Mouse (Mus musculus): ENCODE data around the gene Adck2. TPM values are rescaled to one million over a fixed set of nuclear protein-coding genes. Genes with fewer than 3 reads are reported as not detected.

Gene Adck2
- polyA plus RNA-seq, 1 experiment from 2014 or later = 14.9 TPM

DNA sequence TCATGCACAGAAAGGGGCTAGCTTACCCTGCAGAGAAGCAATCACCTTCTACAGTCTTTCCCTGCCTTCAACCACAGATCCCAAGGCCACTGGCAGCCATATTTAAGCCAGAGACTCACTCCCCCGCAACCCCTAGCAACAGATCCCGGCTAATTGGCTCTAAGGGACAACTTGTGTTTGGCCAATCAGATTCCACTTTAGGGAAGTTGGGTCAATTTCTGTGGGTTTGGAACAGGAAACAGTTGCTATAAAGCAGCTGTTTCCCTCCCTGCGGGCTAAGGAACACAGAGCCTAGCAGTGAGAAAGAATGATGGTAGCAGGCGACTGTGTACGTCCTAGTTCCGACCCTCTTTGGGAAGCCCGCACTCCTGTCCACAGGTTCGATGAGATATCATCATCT, 35.4 kb upstream of the Adck2 start:
- Histone ChIP-seq H3K4me2 (no peak overlapping the region), H3K27me3 (ENCODE audit: control insufficient read depth, insufficient read depth, low read length) (no peaks in the 10 kb centered on the region), H3K9ac (ENCODE audit: low read depth, low read length) (no peak overlapping the region), H3K9me3 (replicated peaks; ENCODE audit: control insufficient read depth, low read length) (no peaks in the 10 kb centered on the region), H3K4me1 (ENCODE audit: control insufficient read depth, insufficient read depth, low read length) (peaks cover 30% of the 10 kb centered on the region), H3K36me3 (ENCODE audit: control insufficient read depth, insufficient read depth, low read length) (no peaks in the 10 kb centered on the region), H3K4me3 (ENCODE audit: low read depth, low read length) (no peak overlapping the region), H3K27ac (ENCODE audit: low read depth, low read length) (peak overlapping the region; percentile 76)
- 64% methylated on average over 8 of the region's 8 CpGs for WGBS (ENCODE audit: insufficient replicate concordance)
- no peak for ATAC-seq (replicated peaks; ENCODE audit: insufficient number of reproducible peaks, low FRiP score, low TSS enrichment)

- 5% methylated on average over 7 of the region's 7 CpGs for WGBS (ENCODE audit: insufficient replicate concordance)
- Histone ChIP-seq H3K27ac (ENCODE audit: low read depth, low read length) (peak overlapping the region; percentile 76), H3K9me3 (replicated peaks; ENCODE audit: control insufficient read depth, low read length) (no peaks in the 10 kb centered on the region), H3K4me3 (ENCODE audit: low read depth, low read length) (0 out of 2 replicates have a peak overlapping the region, but pooled peaks have one; percentile 10), H3K4me1 (ENCODE audit: control insufficient read depth, insufficient read depth, low read length) (peaks cover 40% of the 10 kb centered on the region), H3K27me3 (ENCODE audit: control insufficient read depth, insufficient read depth, low read length) (no peaks in the 10 kb centered on the region), H3K36me3 (ENCODE audit: control insufficient read depth, insufficient read depth, low read length) (no peaks in the 10 kb centered on the region), H3K4me2 (peak overlapping the region; percentile 52), H3K9ac (ENCODE audit: low read depth, low read length) (peak overlapping the region; percentile 56)
- peak; percentile 64; the same call in 1 of the 2 replicates for ATAC-seq (replicated peaks; ENCODE audit: insufficient number of reproducible peaks, low FRiP score, low TSS enrichment)
Observed at GRCm38 (mm10) chr6:39539679-39540155, 34.0 kb upstream of the Adck2 start.

DNA sequence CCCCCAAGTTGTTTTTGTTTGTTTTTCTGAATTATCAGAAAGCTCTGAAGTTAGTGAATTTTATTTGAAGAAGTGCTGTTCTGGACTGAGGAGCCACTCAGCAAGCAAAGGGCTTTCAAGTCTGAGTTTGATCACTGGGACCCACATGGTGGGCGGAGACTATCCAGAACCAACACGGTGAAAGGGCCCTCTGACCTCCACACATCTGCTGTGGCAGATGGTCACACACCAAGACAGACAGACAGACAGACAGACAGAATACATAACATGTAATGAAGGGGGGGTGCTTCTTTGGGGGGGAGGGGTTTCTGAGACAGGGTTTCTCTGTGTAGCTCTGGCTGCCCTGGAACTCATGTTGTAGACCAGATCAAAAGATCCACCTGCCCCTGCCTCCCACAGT, 33.1 kb upstream of the Adck2 start:
- ATAC-seq (replicated peaks; ENCODE audit: insufficient number of reproducible peaks, low FRiP score, low TSS enrichment) = no peak
- Histone ChIP-seq H3K27ac (ENCODE audit: low read depth, low read length) (peak overlapping the region; percentile 76), H3K36me3 (ENCODE audit: control insufficient read depth, insufficient read depth, low read length) (no peaks in the 10 kb centered on the region), H3K9ac (ENCODE audit: low read depth, low read length) (no peak overlapping the region), H3K4me3 (ENCODE audit: low read depth, low read length) (no peak overlapping the region), H3K9me3 (replicated peaks; ENCODE audit: control insufficient read depth, low read length) (no peaks in the 10 kb centered on the region), H3K4me2 (0 out of 2 replicates have a peak overlapping the region, but pooled peaks have one; percentile 0), H3K27me3 (ENCODE audit: control insufficient read depth, insufficient read depth, low read length) (no peaks in the 10 kb centered on the region), H3K4me1 (ENCODE audit: control insufficient read depth, insufficient read depth, low read length) (peaks cover 42% of the 10 kb centered on the region)
- 51% methylated on average over 2 of the region's 2 CpGs for WGBS (ENCODE audit: insufficient replicate concordance)

- Histone ChIP-seq H3K4me3 (ENCODE audit: low read depth, low read length) (no peak overlapping the region), H3K9me3 (replicated peaks; ENCODE audit: control insufficient read depth, low read length) (no peaks in the 10 kb centered on the region), H3K27ac (ENCODE audit: low read depth, low read length) (peak overlapping the region; percentile 88), H3K9ac (ENCODE audit: low read depth, low read length) (peak overlapping the region; percentile 58), H3K4me1 (ENCODE audit: control insufficient read depth, insufficient read depth, low read length) (peaks cover 43% of the 10 kb centered on the region), H3K27me3 (ENCODE audit: control insufficient read depth, insufficient read depth, low read length) (no peaks in the 10 kb centered on the region), H3K36me3 (ENCODE audit: control insufficient read depth, insufficient read depth, low read length) (no peaks in the 10 kb centered on the region), H3K4me2 (peak overlapping the region; percentile 3)
- 25% methylated on average over 15 of the region's 15 CpGs for WGBS (ENCODE audit: insufficient replicate concordance)
- peak; percentile 88 for ATAC-seq (replicated peaks; ENCODE audit: insufficient number of reproducible peaks, low FRiP score, low TSS enrichment)
Observed at GRCm38 (mm10) chr6:39542631-39543597, 30.8 kb upstream of the Adck2 start.

GRCm38 (mm10) chr6:39543769-39544420, 29.8 kb upstream of the Adck2 start:
- Histone ChIP-seq H3K4me2 (peak overlapping the region; percentile 3; the same call in 1 of the 2 replicates), H3K36me3 (ENCODE audit: control insufficient read depth, insufficient read depth, low read length) (no peaks in the 10 kb centered on the region), H3K4me1 (ENCODE audit: control insufficient read depth, insufficient read depth, low read length) (peaks cover 44% of the 10 kb centered on the region), H3K27me3 (ENCODE audit: control insufficient read depth, insufficient read depth, low read length) (no peaks in the 10 kb centered on the region), H3K9ac (ENCODE audit: low read depth, low read length) (peak overlapping the region; percentile 58), H3K27ac (ENCODE audit: low read depth, low read length) (peak overlapping the region; percentile 88), H3K4me3 (ENCODE audit: low read depth, low read length) (no peak overlapping the region), H3K9me3 (replicated peaks; ENCODE audit: control insufficient read depth, low read length) (no peaks in the 10 kb centered on the region)
- 57% methylated on average over 15 of the region's 15 CpGs for WGBS (ENCODE audit: insufficient replicate concordance)
- no peak for ATAC-seq (replicated peaks; ENCODE audit: insufficient number of reproducible peaks, low FRiP score, low TSS enrichment)

GRCm38 (mm10) chr6:39545474-39545873, 28.2 kb upstream of the Adck2 start:
- no peak overlapping the region for H3K9ac ChIP-seq (ENCODE audit: low read depth, low read length)
- H3K27ac ChIP-seq (ENCODE audit: low read depth, low read length) = no peak overlapping the region
- H3K4me1 ChIP-seq (ENCODE audit: control insufficient read depth, insufficient read depth, low read length) = peaks cover 30% of the 10 kb centered on the region
- H3K9me3 ChIP-seq (replicated peaks; ENCODE audit: control insufficient read depth, low read length) = no peaks in the 10 kb centered on the region
- WGBS (ENCODE audit: insufficient replicate concordance) = 82% methylated on average over 7 of the region's 7 CpGs
- ATAC-seq (replicated peaks; ENCODE audit: insufficient number of reproducible peaks, low FRiP score, low TSS enrichment) = no peak
- no peaks in the 10 kb centered on the region for H3K36me3 ChIP-seq (ENCODE audit: control insufficient read depth, insufficient read depth, low read length)
- no peak overlapping the region for H3K4me2 ChIP-seq
- H3K4me3 ChIP-seq (ENCODE audit: low read depth, low read length) = no peak overlapping the region
- H3K27me3 ChIP-seq (ENCODE audit: control insufficient read depth, insufficient read depth, low read length) = no peaks in the 10 kb centered on the region

DNA sequence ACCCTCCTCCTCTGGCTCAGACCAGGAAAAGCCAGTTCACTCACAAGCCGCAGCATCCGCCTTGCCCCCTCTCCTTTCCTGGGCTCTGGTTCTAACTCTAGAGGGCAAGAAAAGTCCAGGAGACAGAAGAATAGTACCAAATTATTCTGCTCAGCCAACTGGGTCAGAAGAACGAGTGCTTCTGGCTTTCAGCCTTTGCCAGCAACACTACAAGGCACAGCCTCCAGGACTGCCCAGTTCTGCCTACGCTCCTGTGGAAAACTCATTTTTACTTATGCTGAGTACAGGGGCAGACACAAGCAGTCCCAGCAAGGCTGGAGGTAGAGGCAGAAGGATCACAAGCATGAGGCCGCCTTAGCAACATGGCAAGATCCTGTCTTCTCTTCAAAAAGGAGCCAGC, 25.6 kb upstream of the Adck2 start:
- Histone ChIP-seq H3K27me3 (ENCODE audit: control insufficient read depth, insufficient read depth, low read length) (no peaks in the 10 kb centered on the region), H3K4me2 (no peak overlapping the region), H3K36me3 (ENCODE audit: control insufficient read depth, insufficient read depth, low read length) (no peaks in the 10 kb centered on the region), H3K9ac (ENCODE audit: low read depth, low read length) (no peak overlapping the region), H3K9me3 (replicated peaks; ENCODE audit: control insufficient read depth, low read length) (no peaks in the 10 kb centered on the region), H3K27ac (ENCODE audit: low read depth, low read length) (no peak overlapping the region), H3K4me1 (ENCODE audit: control insufficient read depth, insufficient read depth, low read length) (peaks cover 23% of the 10 kb centered on the region), H3K4me3 (ENCODE audit: low read depth, low read length) (no peak overlapping the region)
- no peak for ATAC-seq (replicated peaks; ENCODE audit: insufficient number of reproducible peaks, low FRiP score, low TSS enrichment)
- WGBS (ENCODE audit: insufficient replicate concordance) = 79% methylated on average over 5 of the region's 5 CpGs

DNA sequence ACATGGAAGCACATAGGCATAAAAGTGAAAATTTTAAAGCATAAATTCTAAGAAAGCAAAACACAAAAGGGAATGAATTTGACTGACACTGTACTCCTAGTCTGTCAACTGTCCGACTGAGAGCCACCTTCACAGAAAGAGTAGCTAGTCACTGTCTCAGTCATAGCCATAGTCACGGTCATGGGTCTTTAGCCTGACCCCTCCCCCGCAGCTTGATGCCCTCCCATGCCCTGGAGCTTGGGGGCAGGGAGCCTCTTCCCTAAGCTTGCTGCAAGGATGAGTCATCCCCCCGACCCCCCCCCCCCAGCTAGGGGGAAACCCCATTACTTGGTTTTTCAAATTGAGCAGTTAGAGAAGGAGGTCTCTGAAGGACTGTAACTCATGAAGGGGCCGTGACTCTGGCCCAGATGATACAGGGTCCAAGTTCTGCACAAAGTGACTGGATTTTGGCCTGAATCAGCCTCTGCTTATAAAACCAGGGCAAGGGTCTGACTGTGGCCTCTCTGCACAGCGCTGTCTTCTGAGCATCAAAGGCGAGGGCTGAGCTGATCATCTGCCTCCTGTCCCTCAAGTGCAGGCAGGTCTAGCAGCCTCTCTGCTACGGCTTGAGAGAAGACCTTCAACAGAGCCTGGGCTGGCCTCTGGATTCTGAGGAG, 21.6 kb upstream of the Adck2 start:
- Histone ChIP-seq H3K4me3 (ENCODE audit: low read depth, low read length) (no peak overlapping the region), H3K9ac (ENCODE audit: low read depth, low read length) (no peak overlapping the region), H3K9me3 (replicated peaks; ENCODE audit: control insufficient read depth, low read length) (no peaks in the 10 kb centered on the region), H3K4me2 (no peak overlapping the region), H3K27ac (ENCODE audit: low read depth, low read length) (no peak overlapping the region), H3K4me1 (ENCODE audit: control insufficient read depth, insufficient read depth, low read length) (peaks cover 28% of the 10 kb centered on the region; the same call in 1 of the 2 replicates), H3K27me3 (ENCODE audit: control insufficient read depth, insufficient read depth, low read length) (no peaks in the 10 kb centered on the region), H3K36me3 (ENCODE audit: control insufficient read depth, insufficient read depth, low read length) (no peaks in the 10 kb centered on the region)
- WGBS (ENCODE audit: insufficient replicate concordance) = 48% methylated on average over 8 of the region's 8 CpGs
- ATAC-seq (replicated peaks; ENCODE audit: insufficient number of reproducible peaks, low FRiP score, low TSS enrichment) = no peak
